Mouse (Mus musculus) MEL (cell line): ENCODE measurements at regions not wholly inside any gene's neighbourhood (a gene's known extent, or its start where the extent isn't known, plus 50 kb on each side); places are given as distances from the start of the nearest gene placed in this dataset.

Experiments used
- DNase-seq: peaks from one replicate; pipeline ENCODE4 v3.0.0; 2011; ENCODE audit warnings: low read depth, low spot score
- H3K27ac ChIP-seq: 2 replicates; pipeline ENCODE4 v1.5.1; 2012; ENCODE audit warnings: low read depth, mild to moderate bottlenecking, control low read depth, low read length, moderate library complexity; ENCODE audit not compliant: control insufficient read depth
- H3K27me3 ChIP-seq, 2 experiments: fragments of 150-350 bp in 1 of 2; sonication (generic) in 1 of 2; 2 replicates each; pipeline ENCODE4 v1.6.1; 2012; ENCODE audit warnings: low read length in 2 of 2, mild to moderate bottlenecking in 2 of 2, improper control_type of control experiment in 1 of 2, moderate library complexity in 1 of 2; ENCODE audit not compliant: insufficient read depth in 2 of 2, control insufficient read depth in 1 of 2
- H3K36me3 ChIP-seq, 2 experiments: 2 replicates each; pipeline ENCODE4 v1.6.1; 2012 to 2014; ENCODE audit warnings: low read length in 2 of 2, improper control_type of control experiment in 1 of 2, inconsistent platforms in 1 of 2, mild to moderate bottlenecking in 1 of 2; ENCODE audit not compliant: insufficient read depth in 2 of 2, control insufficient read depth in 1 of 2
- H3K4me1 ChIP-seq, 2 experiments: fragments of 150-350 bp in 1 of 2; sonication (generic) in 1 of 2; 2 replicates each; pipeline ENCODE4 v1.6.1; 2012; ENCODE audit warnings: low read length in 2 of 2, improper control_type of control experiment in 1 of 2, mild to moderate bottlenecking in 1 of 2; ENCODE audit not compliant: insufficient read depth in 2 of 2, control insufficient read depth in 1 of 2
- H3K4me3 ChIP-seq, 2 experiments: fragments of 150-350 bp in 1 of 2; sonication (generic) in 1 of 2; 2 replicates each; pipeline ENCODE4 v1.5.1; 2012; ENCODE audit warnings: low read depth in 2 of 2, low read length in 2 of 2, mild to moderate bottlenecking in 2 of 2, moderate library complexity in 2 of 2, control low read depth in 1 of 2, improper control_type of control experiment in 1 of 2; ENCODE audit not compliant: control insufficient read depth in 1 of 2, insufficient read depth in 1 of 2
- H3K79me2 ChIP-seq: 2 replicates; pipeline ENCODE4 v1.6.1; 2012; ENCODE audit warnings: mild to moderate bottlenecking, low read length, moderate library complexity; ENCODE audit not compliant: control insufficient read depth, poor library complexity, insufficient read depth
- H3K9ac ChIP-seq: 2 replicates; pipeline ENCODE4 v1.6.1; 2012; ENCODE audit warnings: low read depth, mild to moderate bottlenecking, control low read depth, low read length, moderate library complexity; ENCODE audit not compliant: control insufficient read depth, poor library complexity, severe bottlenecking
- H3K9me3 ChIP-seq: fragments of 150-350 bp; sonication (generic); replicated peaks from 2 replicates; pipeline ENCODE4 v1.6.1; 2012; ENCODE audit warnings: mild to moderate bottlenecking, low read length, improper control_type of control experiment, moderate library complexity; ENCODE audit not compliant: insufficient read depth
- CHD1 ChIP-seq: IDR thresholded peaks from 2 replicates; pipeline ENCODE4 v1.6.1; 2012; ENCODE audit warnings: low read depth, mild to moderate bottlenecking, inconsistent platforms, low read length, improper control_type of control experiment
- GABPA ChIP-seq: IDR thresholded peaks from 2 replicates; pipeline ENCODE4 v1.6.1; 2012; ENCODE audit warnings: low read depth, mild to moderate bottlenecking, inconsistent platforms, low read length, improper control_type of control experiment, moderate library complexity
- MXI1 ChIP-seq: IDR thresholded peaks from 2 replicates; pipeline ENCODE4 v1.6.1; 2011; ENCODE audit warnings: mild to moderate bottlenecking, low read depth, low read length, improper control_type of control experiment
- MYB ChIP-seq: IDR thresholded peaks from 2 replicates; pipeline ENCODE4 v1.6.1; 2011; ENCODE audit warnings: mild to moderate bottlenecking, low read depth, low read length, improper control_type of control experiment
- RAD21 ChIP-seq: IDR thresholded peaks from 2 replicates; pipeline ENCODE4 v1.6.1; 2011; ENCODE audit warnings: mild to moderate bottlenecking, low read depth, low read length, improper control_type of control experiment
- RCOR1 ChIP-seq: IDR thresholded peaks from 2 replicates; pipeline ENCODE4 v1.6.1; 2012; ENCODE audit warnings: low read depth, mild to moderate bottlenecking, inconsistent platforms, low read length, improper control_type of control experiment
- SMC3 ChIP-seq: IDR thresholded peaks from 2 replicates; pipeline ENCODE4 v1.6.1; 2011; ENCODE audit warnings: low read depth, low read length, improper control_type of control experiment
- UBTF ChIP-seq: IDR thresholded peaks from 2 replicates; pipeline ENCODE4 v1.6.1; 2012; ENCODE audit warnings: low read depth, mild to moderate bottlenecking, inconsistent platforms, low read length, improper control_type of control experiment, moderate library complexity, borderline replicate concordance; ENCODE audit not compliant: insufficient read depth
- ZC3H11A ChIP-seq: IDR thresholded peaks from 2 replicates; pipeline ENCODE4 v1.6.1; 2012; ENCODE audit warnings: low read depth, mild to moderate bottlenecking, inconsistent platforms, low read length, improper control_type of control experiment

- Histone ChIP-seq H3K9ac (no peak overlapping the region), H3K79me2 (no peaks in the 10 kb centered on the region), H3K4me1 (no peaks in the 10 kb centered on the region), H3K4me3 (no peak overlapping the region), H3K9me3 (no peaks in the 10 kb centered on the region), H3K36me3 (no peaks in the 10 kb centered on the region), H3K27ac (no peak overlapping the region), H3K27me3 (no peaks in the 10 kb centered on the region)
- DNase-seq = no peak
- TF ChIP-seq RAD21 = no peak
Measured at GRCm38 (mm10) chr8:8969112-8969950, 279.0 kb upstream of the Arglu1 start.

GRCm38 (mm10) chr8:8966658-8967048, 276.3 kb upstream of the Arglu1 start:
- Histone ChIP-seq H3K9me3 (no peaks in the 10 kb centered on the region), H3K79me2 (no peaks in the 10 kb centered on the region), H3K4me3 (no peak overlapping the region), H3K4me1 (no peaks in the 10 kb centered on the region), H3K9ac (no peak overlapping the region), H3K27me3 (no peaks in the 10 kb centered on the region), H3K36me3 (no peaks in the 10 kb centered on the region), H3K27ac (no peak overlapping the region)
- no peak for DNase-seq
- TF ChIP-seq RCOR1 = no peak
- no peak for TF ChIP-seq SMC3
- no peak for TF ChIP-seq MXI1
- no peak for TF ChIP-seq UBTF
- TF ChIP-seq MYB = no peak
- no peak for TF ChIP-seq ZC3H11A

- no peaks in the 10 kb centered on the region for H3K36me3 ChIP-seq
Measured at GRCm38 (mm10) chr8:8965983-8966657, 275.8 kb upstream of the Arglu1 start.

More at GRCm38 (mm10) chr8:8965983-8966657, 275.8 kb upstream of the Arglu1 start:
- TF ChIP-seq GABPA (no peak), CHD1 (no peak)
- H3K27ac ChIP-seq = no peak overlapping the region
- no peaks in the 10 kb centered on the region for H3K4me1 ChIP-seq
- H3K9me3 ChIP-seq = no peaks in the 10 kb centered on the region
- H3K79me2 ChIP-seq = no peaks in the 10 kb centered on the region
- no peak overlapping the region for H3K9ac ChIP-seq
- DNase-seq = no peak
- H3K4me3 ChIP-seq = no peak overlapping the region
- H3K27me3 ChIP-seq = no peaks in the 10 kb centered on the region
